Mouse (Mus musculus): Measurements from ENCODE around the gene Adap2. TPM values are rescaled to one million over a fixed set of nuclear protein-coding genes. Genes with fewer than 3 reads are reported as not detected.

The Adap2 gene
- polyA plus RNA-seq, 1 experiment from 2014 or later, result 5.4 TPM

DNA sequence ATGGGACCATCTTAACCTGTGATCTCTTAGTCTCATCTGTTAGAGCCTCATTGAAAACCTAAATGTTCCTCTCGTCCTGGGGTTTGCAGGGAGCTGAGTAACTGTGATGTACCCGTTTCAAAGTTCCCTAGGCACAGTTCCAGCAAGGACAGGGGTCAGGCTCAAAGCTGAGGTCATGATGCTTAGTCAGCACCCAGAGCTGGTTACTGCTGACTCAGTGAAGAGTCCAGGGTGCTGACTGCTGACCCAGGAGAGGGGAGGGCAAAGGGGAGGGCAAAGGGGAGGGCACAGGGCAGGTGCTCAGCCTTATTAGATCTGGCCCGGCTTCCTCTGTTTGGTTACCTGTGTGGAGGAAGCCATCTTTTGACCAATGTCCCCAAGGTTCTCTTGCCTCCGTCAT is 18.0 kb downstream of the Adap2 start:
- no peak for DNase-seq (ENCODE audit: low spot score)
- 65% methylated on average over 4 of the region's 4 CpGs for WGBS

GRCm38 (mm10) chr11:80173963-80174670 is 20.2 kb downstream of the Adap2 start:
- no peak overlapping the region for H3K27ac ChIP-seq (replicated peaks)
- H3K9me3 ChIP-seq (ENCODE audit: control insufficient read depth, low read length), result no peaks in the 10 kb centered on the region
- TF ChIP-seq EP300 (optimal IDR thresholded peaks at IDR 0.05), result no peak
- no peak for TF ChIP-seq CTCF (IDR thresholded peaks at IDR 0.05; ENCODE audit: low read depth)
- H3K9ac ChIP-seq (ENCODE audit: low read length), result no peak overlapping the region
- H3K4me3 ChIP-seq (ENCODE audit: low read depth, low read length), result no peak overlapping the region
- H3K36me3 ChIP-seq (ENCODE audit: control insufficient read depth, insufficient read depth, low read length), result no peaks in the 10 kb centered on the region
- no peak for DNase-seq (ENCODE audit: low spot score)
- H3K4me1 ChIP-seq (replicated peaks; ENCODE audit: control insufficient read depth, insufficient read depth), result no peaks in the 10 kb centered on the region
- 74% methylated on average over 11 of the region's 11 CpGs for WGBS
- H3K27me3 ChIP-seq (ENCODE audit: control insufficient read depth, insufficient read depth, low read length), result no peaks in the 10 kb centered on the region
- H3K4me2 ChIP-seq (replicated peaks; ENCODE audit: low read depth), result no peak overlapping the region
- no peak for ATAC-seq (ENCODE audit: low FRiP score, low TSS enrichment)

More for the DNA sequence above, 18.0 kb downstream of the Adap2 start:
- Histone ChIP-seq H3K9me3 (ENCODE audit: control insufficient read depth, low read length) (no peaks in the 10 kb centered on the region), H3K4me1 (replicated peaks; ENCODE audit: control insufficient read depth, insufficient read depth) (no peaks in the 10 kb centered on the region), H3K4me2 (replicated peaks; ENCODE audit: low read depth) (no peak overlapping the region), H3K27ac (replicated peaks) (no peak overlapping the region), H3K9ac (ENCODE audit: low read length) (no peak overlapping the region), H3K36me3 (ENCODE audit: control insufficient read depth, insufficient read depth, low read length) (no peaks in the 10 kb centered on the region), H3K4me3 (ENCODE audit: low read depth, low read length) (no peak overlapping the region), H3K27me3 (ENCODE audit: control insufficient read depth, insufficient read depth, low read length) (no peaks in the 10 kb centered on the region)
- no peak for TF ChIP-seq CTCF (IDR thresholded peaks at IDR 0.05; ENCODE audit: low read depth)
- no peak for TF ChIP-seq EP300 (optimal IDR thresholded peaks at IDR 0.05)
- peak; percentile 64 for ATAC-seq (ENCODE audit: low FRiP score, low TSS enrichment)

DNA sequence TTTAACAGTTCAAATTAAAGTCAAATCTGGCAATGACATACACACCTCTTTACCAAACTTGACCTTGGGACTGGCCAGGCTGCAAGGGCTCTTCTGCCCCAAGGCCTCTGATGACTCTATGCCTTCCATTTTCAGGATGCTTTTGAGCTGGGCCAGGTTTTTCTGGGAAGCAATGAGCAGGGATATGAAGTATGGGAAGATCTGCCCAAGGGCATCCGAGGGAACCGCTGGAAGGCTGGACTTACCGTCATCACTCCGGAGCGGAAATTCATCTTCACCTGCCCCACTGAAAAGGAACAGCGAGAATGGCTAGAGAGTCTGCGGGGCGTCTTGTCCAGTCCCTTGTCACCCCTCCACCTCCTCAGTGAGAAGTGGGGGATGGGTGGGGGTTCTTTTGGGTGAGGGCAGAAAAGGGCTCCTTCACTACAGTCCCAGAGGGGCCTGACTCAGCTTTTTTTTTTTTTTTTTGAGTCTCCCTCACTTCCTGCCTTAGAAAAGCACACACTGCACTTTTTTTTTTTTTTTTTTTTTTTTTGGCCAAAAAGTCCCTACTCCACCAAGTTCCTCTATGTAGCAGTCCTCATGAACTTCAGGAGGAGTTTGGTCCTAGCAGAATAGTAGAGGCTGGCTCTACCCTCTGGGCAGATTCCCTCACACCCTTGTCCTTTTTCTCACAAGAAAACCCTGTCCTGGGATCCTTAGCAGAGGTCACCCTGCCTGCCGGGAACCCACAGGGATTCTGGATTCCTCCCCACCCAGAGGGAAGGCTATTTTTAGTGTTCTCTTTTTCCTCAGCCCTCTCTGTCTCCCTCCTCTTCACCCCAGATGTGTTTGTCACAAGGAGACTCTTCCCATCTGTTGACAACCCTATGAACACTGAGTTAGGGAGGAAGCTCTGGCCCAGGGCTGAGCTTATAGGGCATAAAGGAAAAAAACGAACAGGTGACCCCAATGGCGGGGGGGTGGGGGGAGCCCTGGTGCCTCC is 23.3 kb downstream of the Adap2 start:
- no peak overlapping the region for H3K9ac ChIP-seq (ENCODE audit: low read length)
- WGBS, result 71% methylated on average over 11 of the region's 11 CpGs
- H3K27ac ChIP-seq (replicated peaks), result no peak overlapping the region
- H3K4me1 ChIP-seq (replicated peaks; ENCODE audit: control insufficient read depth, insufficient read depth), result no peaks in the 10 kb centered on the region
- no peaks in the 10 kb centered on the region for H3K27me3 ChIP-seq (ENCODE audit: control insufficient read depth, insufficient read depth, low read length)
- DNase-seq (ENCODE audit: low spot score) (no peak), ATAC-seq (ENCODE audit: low FRiP score, low TSS enrichment) (no peak)
- H3K4me2 ChIP-seq (replicated peaks; ENCODE audit: low read depth), result no peak overlapping the region
- H3K9me3 ChIP-seq (ENCODE audit: control insufficient read depth, low read length), result no peaks in the 10 kb centered on the region
- TF ChIP-seq EP300 (optimal IDR thresholded peaks at IDR 0.05), result no peak
- no peak for TF ChIP-seq CTCF (IDR thresholded peaks at IDR 0.05; ENCODE audit: low read depth)
- H3K4me3 ChIP-seq (ENCODE audit: low read depth, low read length), result no peak overlapping the region
- no peaks in the 10 kb centered on the region for H3K36me3 ChIP-seq (ENCODE audit: control insufficient read depth, insufficient read depth, low read length)

- no peak for TF ChIP-seq EP300 (optimal IDR thresholded peaks at IDR 0.05)
- no peak for TF ChIP-seq CTCF (IDR thresholded peaks at IDR 0.05; ENCODE audit: low read depth)
- H3K36me3 ChIP-seq (ENCODE audit: control insufficient read depth, insufficient read depth, low read length), result no peaks in the 10 kb centered on the region
- no peaks in the 10 kb centered on the region for H3K4me1 ChIP-seq (replicated peaks; ENCODE audit: control insufficient read depth, insufficient read depth)
- WGBS, result 69% methylated on average over 8 of the region's 8 CpGs
- ATAC-seq (ENCODE audit: low FRiP score, low TSS enrichment) (no peak), DNase-seq (ENCODE audit: low spot score) (no peak)
- H3K4me2 ChIP-seq (replicated peaks; ENCODE audit: low read depth), result no peak overlapping the region
- no peak overlapping the region for H3K27ac ChIP-seq (replicated peaks)
- H3K9ac ChIP-seq (ENCODE audit: low read length), result no peak overlapping the region
- no peaks in the 10 kb centered on the region for H3K27me3 ChIP-seq (ENCODE audit: control insufficient read depth, insufficient read depth, low read length)
- H3K4me3 ChIP-seq (ENCODE audit: low read depth, low read length), result no peak overlapping the region
- no peaks in the 10 kb centered on the region for H3K9me3 ChIP-seq (ENCODE audit: control insufficient read depth, low read length)
Observed at GRCm38 (mm10) chr11:80178316-80178715, 24.4 kb downstream of the Adap2 start.

- WGBS, result 67% methylated on average over 5 of the region's 5 CpGs
- H3K4me3 ChIP-seq (ENCODE audit: low read depth, low read length), result no peak overlapping the region
- H3K27ac ChIP-seq (replicated peaks), result no peak overlapping the region
- H3K9ac ChIP-seq (ENCODE audit: low read length), result no peak overlapping the region
- H3K4me1 ChIP-seq (replicated peaks; ENCODE audit: control insufficient read depth, insufficient read depth), result no peaks in the 10 kb centered on the region
- H3K27me3 ChIP-seq (ENCODE audit: control insufficient read depth, insufficient read depth, low read length), result no peaks in the 10 kb centered on the region
- no peaks in the 10 kb centered on the region for H3K9me3 ChIP-seq (ENCODE audit: control insufficient read depth, low read length)
- no peak overlapping the region for H3K4me2 ChIP-seq (replicated peaks; ENCODE audit: low read depth)
- DNase-seq (ENCODE audit: low spot score), result no peak
- no peak for ATAC-seq (ENCODE audit: low FRiP score, low TSS enrichment)
- no peaks in the 10 kb centered on the region for H3K36me3 ChIP-seq (ENCODE audit: control insufficient read depth, insufficient read depth, low read length)
- TF ChIP-seq EP300 (optimal IDR thresholded peaks at IDR 0.05), result no peak
Observed at GRCm38 (mm10) chr11:80181021-80181749, 27.3 kb downstream of the Adap2 start.

Data from stomach, postnatal 0 days (tissue).